Mouse (Mus musculus) C2C12 (cell line): ENCODE measurements at regions not wholly inside any gene's neighbourhood (a gene's known extent, or its start where the extent isn't known, plus 50 kb on each side); places are given as distances from the start of the nearest gene placed in this dataset.

Experiments
- CEBPB ChIP-seq: IDR thresholded peaks from one replicate; pipeline ENCODE4 v1.6.1; 2011; ENCODE audit warnings: low read depth, mild to moderate bottlenecking, control low read depth, moderate library complexity
- CTCF ChIP-seq: IDR thresholded peaks from one replicate; pipeline ENCODE4 v1.5.1; 2011; ENCODE audit not compliant: control insufficient read depth, insufficient read depth, insufficient read length
- FOSL1 ChIP-seq: IDR thresholded peaks from one replicate; pipeline ENCODE4 v1.8.0; 2011; ENCODE audit warnings: mild to moderate bottlenecking, low read length; ENCODE audit not compliant: poor library complexity, insufficient read depth, severe bottlenecking
- MAX ChIP-seq: IDR thresholded peaks from one replicate; pipeline ENCODE4 v1.6.1; 2011; ENCODE audit warnings: mild to moderate bottlenecking, control low read depth
- MYOD1 ChIP-seq: IDR thresholded peaks from one replicate; pipeline ENCODE4 v1.6.1; 2011; ENCODE audit warnings: low read depth; ENCODE audit not compliant: control insufficient read depth, insufficient read length
- MYOG ChIP-seq: IDR thresholded peaks from one replicate; pipeline ENCODE4 v1.6.1; 2011; ENCODE audit not compliant: control insufficient read depth, insufficient read length; ENCODE audit errors: extremely low read depth
- USF1 ChIP-seq: IDR thresholded peaks from one replicate; pipeline ENCODE4 v1.6.1; 2011; ENCODE audit warnings: low read depth, mild to moderate bottlenecking, control low read depth, moderate library complexity

- TF ChIP-seq CTCF: no peak
- TF ChIP-seq MYOD1: no peak
- TF ChIP-seq FOSL1: no peak
- no peak for TF ChIP-seq USF1
- TF ChIP-seq CEBPB: no peak
- no peak for TF ChIP-seq MYOG
- no peak for TF ChIP-seq MAX
These were observed 605.1 kb upstream of the Jmjd1c start for GRCm38 (mm10) chr10:66490871-66491270.
